Mouse (Mus musculus): ENCODE results near the gene Olfr642. TPM values are rescaled to one million over a fixed set of nuclear protein-coding genes. Genes with fewer than 3 reads are reported as not detected.

Gene Olfr642
- polyA plus RNA-seq, 1 experiment, result not detected

- no peak within 1 kb of the TSS for H3K27ac ChIP-seq (ENCODE audit: insufficient read depth, low read length)
- H3K27me3 ChIP-seq (ENCODE audit: control insufficient read depth, insufficient read depth, low read length, poor library complexity, severe bottlenecking), result no peaks in the 10 kb centered on the region
- H3K9me3 ChIP-seq (replicated peaks; ENCODE audit: control insufficient read depth, insufficient read depth, low read length, poor library complexity, severe bottlenecking), result no peaks in the 10 kb centered on the region
- H3K4me3 ChIP-seq (ENCODE audit: low read depth, low read length), result no peak within 1 kb of the TSS
- no peak within 1 kb of the TSS for H3K9ac ChIP-seq (ENCODE audit: low read depth, poor library complexity, severe bottlenecking)
- TF ChIP-seq POLR2A (IDR thresholded peaks at IDR 0.05; ENCODE audit: insufficient read depth, low read length) (no peak), CTCF (IDR thresholded peaks at IDR 0.05; ENCODE audit: low read depth, low read length) (no peak), EP300 (IDR thresholded peaks at IDR 0.05; ENCODE audit: insufficient read depth, low read depth, low read length) (no peak)
- H3K4me1 ChIP-seq (ENCODE audit: control insufficient read depth, insufficient read depth, low read length), result no peaks in the 10 kb centered on the region
- no peaks in the 10 kb centered on the region for H3K36me3 ChIP-seq (ENCODE audit: control insufficient read depth, insufficient read depth, low read length, poor library complexity, severe bottlenecking)
Measured at GRCm38 (mm10) chr7:104035145-104035544, 17.3 kb downstream of the Olfr642 start, which contains the start of gene Olfr641. TSS of gene Olfr641 (plus strand) at chr7:104035445.

GRCm38 (mm10) chr7:104026978-104027377 is 25.5 kb downstream of the Olfr642 start:
- no peak overlapping the region for H3K9ac ChIP-seq (ENCODE audit: low read depth, poor library complexity, severe bottlenecking)
- H3K36me3 ChIP-seq (ENCODE audit: control insufficient read depth, insufficient read depth, low read length, poor library complexity, severe bottlenecking), result no peaks in the 10 kb centered on the region
- no peak overlapping the region for H3K27ac ChIP-seq (ENCODE audit: insufficient read depth, low read length)
- no peak overlapping the region for H3K4me3 ChIP-seq (ENCODE audit: low read depth, low read length)
- H3K27me3 ChIP-seq (ENCODE audit: control insufficient read depth, insufficient read depth, low read length, poor library complexity, severe bottlenecking), result no peaks in the 10 kb centered on the region
- H3K9me3 ChIP-seq (replicated peaks; ENCODE audit: control insufficient read depth, insufficient read depth, low read length, poor library complexity, severe bottlenecking), result no peaks in the 10 kb centered on the region
- TF ChIP-seq EP300 (IDR thresholded peaks at IDR 0.05; ENCODE audit: insufficient read depth, low read depth, low read length) (no peak), POLR2A (IDR thresholded peaks at IDR 0.05; ENCODE audit: insufficient read depth, low read length) (no peak), CTCF (IDR thresholded peaks at IDR 0.05; ENCODE audit: low read depth, low read length) (no peak)
- no peaks in the 10 kb centered on the region for H3K4me1 ChIP-seq (ENCODE audit: control insufficient read depth, insufficient read depth, low read length)

GRCm38 (mm10) chr7:104025473-104025872 is 27.0 kb downstream of the Olfr642 start, which contains the start of gene Olfr640:
TSS of gene Olfr640 (minus strand) at chr7:104025573.
- no peak within 1 kb of the TSS for H3K9ac ChIP-seq (ENCODE audit: low read depth, poor library complexity, severe bottlenecking)
- H3K27ac ChIP-seq (ENCODE audit: insufficient read depth, low read length), result no peak within 1 kb of the TSS
- H3K4me1 ChIP-seq (ENCODE audit: control insufficient read depth, insufficient read depth, low read length), result no peaks in the 10 kb centered on the region
- TF ChIP-seq CTCF (IDR thresholded peaks at IDR 0.05; ENCODE audit: low read depth, low read length) (no peak), POLR2A (IDR thresholded peaks at IDR 0.05; ENCODE audit: insufficient read depth, low read length) (no peak), EP300 (IDR thresholded peaks at IDR 0.05; ENCODE audit: insufficient read depth, low read depth, low read length) (no peak)
- H3K36me3 ChIP-seq (ENCODE audit: control insufficient read depth, insufficient read depth, low read length, poor library complexity, severe bottlenecking), result no peaks in the 10 kb centered on the region
- H3K27me3 ChIP-seq (ENCODE audit: control insufficient read depth, insufficient read depth, low read length, poor library complexity, severe bottlenecking), result no peaks in the 10 kb centered on the region; the same call in 1 of the 2 replicates
- no peak within 1 kb of the TSS for H3K4me3 ChIP-seq (ENCODE audit: low read depth, low read length)
- no peaks in the 10 kb centered on the region for H3K9me3 ChIP-seq (replicated peaks; ENCODE audit: control insufficient read depth, insufficient read depth, low read length, poor library complexity, severe bottlenecking)

- no peaks in the 10 kb centered on the region for H3K4me1 ChIP-seq (ENCODE audit: control insufficient read depth, insufficient read depth, low read length)
- no peaks in the 10 kb centered on the region; the same call in 1 of the 2 replicates for H3K27me3 ChIP-seq (ENCODE audit: control insufficient read depth, insufficient read depth, low read length, poor library complexity, severe bottlenecking)
- no peak overlapping the region for H3K4me3 ChIP-seq (ENCODE audit: low read depth, low read length)
- no peak overlapping the region for H3K27ac ChIP-seq (ENCODE audit: insufficient read depth, low read length)
- H3K36me3 ChIP-seq (ENCODE audit: control insufficient read depth, insufficient read depth, low read length, poor library complexity, severe bottlenecking), result no peaks in the 10 kb centered on the region
- H3K9me3 ChIP-seq (replicated peaks; ENCODE audit: control insufficient read depth, insufficient read depth, low read length, poor library complexity, severe bottlenecking), result no peaks in the 10 kb centered on the region
- H3K9ac ChIP-seq (ENCODE audit: low read depth, poor library complexity, severe bottlenecking), result no peak overlapping the region
- no peak for TF ChIP-seq CTCF (IDR thresholded peaks at IDR 0.05; ENCODE audit: low read depth, low read length)
- TF ChIP-seq EP300 (IDR thresholded peaks at IDR 0.05; ENCODE audit: insufficient read depth, low read depth, low read length), result no peak
- TF ChIP-seq POLR2A (IDR thresholded peaks at IDR 0.05; ENCODE audit: insufficient read depth, low read length), result no peak
Measured at GRCm38 (mm10) chr7:104021651-104022050, 30.8 kb downstream of the Olfr642 start.

- H3K4me1 ChIP-seq (ENCODE audit: control insufficient read depth, insufficient read depth, low read length), result no peaks in the 10 kb centered on the region
- H3K27ac ChIP-seq (ENCODE audit: insufficient read depth, low read length), result no peak overlapping the region
- H3K9ac ChIP-seq (ENCODE audit: low read depth, poor library complexity, severe bottlenecking), result no peak overlapping the region
- no peaks in the 10 kb centered on the region for H3K9me3 ChIP-seq (replicated peaks; ENCODE audit: control insufficient read depth, insufficient read depth, low read length, poor library complexity, severe bottlenecking)
- TF ChIP-seq EP300 (IDR thresholded peaks at IDR 0.05; ENCODE audit: insufficient read depth, low read depth, low read length), result no peak
- no peak for TF ChIP-seq POLR2A (IDR thresholded peaks at IDR 0.05; ENCODE audit: insufficient read depth, low read length)
- TF ChIP-seq CTCF (IDR thresholded peaks at IDR 0.05; ENCODE audit: low read depth, low read length), result no peak
- H3K36me3 ChIP-seq (ENCODE audit: control insufficient read depth, insufficient read depth, low read length, poor library complexity, severe bottlenecking), result no peaks in the 10 kb centered on the region
- H3K27me3 ChIP-seq (ENCODE audit: control insufficient read depth, insufficient read depth, low read length, poor library complexity, severe bottlenecking), result no peaks in the 10 kb centered on the region; the same call in 1 of the 2 replicates
- no peak overlapping the region for H3K4me3 ChIP-seq (ENCODE audit: low read depth, low read length)
Measured at GRCm38 (mm10) chr7:104018953-104019352, 33.5 kb downstream of the Olfr642 start.

GRCm38 (mm10) chr7:104017203-104017602 is 35.3 kb downstream of the Olfr642 start, which contains the start of gene Olfr639:
TSS of gene Olfr639 (minus strand) at chr7:104017303.
- no peak within 1 kb of the TSS for H3K9ac ChIP-seq (ENCODE audit: low read depth, poor library complexity, severe bottlenecking)
- no peak for TF ChIP-seq EP300 (IDR thresholded peaks at IDR 0.05; ENCODE audit: insufficient read depth, low read depth, low read length)
- no peak for TF ChIP-seq CTCF (IDR thresholded peaks at IDR 0.05; ENCODE audit: low read depth, low read length)
- no peak for TF ChIP-seq POLR2A (IDR thresholded peaks at IDR 0.05; ENCODE audit: insufficient read depth, low read length)
- H3K9me3 ChIP-seq (replicated peaks; ENCODE audit: control insufficient read depth, insufficient read depth, low read length, poor library complexity, severe bottlenecking), result no peaks in the 10 kb centered on the region
- no peak within 1 kb of the TSS for H3K27ac ChIP-seq (ENCODE audit: insufficient read depth, low read length)
- H3K36me3 ChIP-seq (ENCODE audit: control insufficient read depth, insufficient read depth, low read length, poor library complexity, severe bottlenecking), result no peaks in the 10 kb centered on the region
- no peaks in the 10 kb centered on the region for H3K4me1 ChIP-seq (ENCODE audit: control insufficient read depth, insufficient read depth, low read length)
- no peaks in the 10 kb centered on the region; the same call in 1 of the 2 replicates for H3K27me3 ChIP-seq (ENCODE audit: control insufficient read depth, insufficient read depth, low read length, poor library complexity, severe bottlenecking)
- no peak within 1 kb of the TSS for H3K4me3 ChIP-seq (ENCODE audit: low read depth, low read length)
